Mouse (Mus musculus) urinary bladder, adult 2 months (tissue): ENCODE data around the gene H2-DMb1. TPM values are rescaled to one million over a fixed set of nuclear protein-coding genes. Genes with fewer than 3 reads are reported as not detected.
A peak's percentile ranks its signal among the peaks of the same experiment; 100 is the strongest.

Experiments
- DNase-seq: peaks from one replicate; pipeline ENCODE4 v3.0.0; 2022; ENCODE audit warnings: low spot score
- polyA plus RNA-seq: library from polyadenylated mRNA; depleted of rRNA; stranded (reverse); fragments of >200 nt; gene quantifications from 2 replicates; pipeline ENCODE4 v1.2.3, GENCODE M21; 2012

Gene H2-DMb1
- polyA plus RNA-seq, 1 experiment: 22.8 TPM

DNA sequence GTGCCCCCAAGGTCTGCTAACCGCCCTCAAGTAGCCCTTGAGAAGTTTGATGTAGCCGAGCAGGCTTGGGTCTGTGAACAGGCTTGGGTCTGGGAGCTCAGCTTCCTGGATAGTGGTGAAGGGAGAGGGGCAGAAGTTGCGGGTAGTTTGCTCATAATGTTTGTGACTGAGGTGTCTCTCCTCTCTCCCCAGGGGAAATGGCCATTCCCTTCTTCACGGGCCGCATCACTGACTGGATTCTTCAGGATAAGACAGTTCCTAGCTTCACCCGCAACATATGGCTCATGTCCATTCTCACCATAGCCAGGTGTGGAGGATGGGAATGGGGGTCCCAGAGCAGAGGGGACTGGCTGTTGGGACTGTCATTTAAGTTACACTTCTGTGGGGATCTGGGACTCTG lies 36.1 kb downstream of the H2-DMb1 start:
- DNase-seq: no peak

DNA sequence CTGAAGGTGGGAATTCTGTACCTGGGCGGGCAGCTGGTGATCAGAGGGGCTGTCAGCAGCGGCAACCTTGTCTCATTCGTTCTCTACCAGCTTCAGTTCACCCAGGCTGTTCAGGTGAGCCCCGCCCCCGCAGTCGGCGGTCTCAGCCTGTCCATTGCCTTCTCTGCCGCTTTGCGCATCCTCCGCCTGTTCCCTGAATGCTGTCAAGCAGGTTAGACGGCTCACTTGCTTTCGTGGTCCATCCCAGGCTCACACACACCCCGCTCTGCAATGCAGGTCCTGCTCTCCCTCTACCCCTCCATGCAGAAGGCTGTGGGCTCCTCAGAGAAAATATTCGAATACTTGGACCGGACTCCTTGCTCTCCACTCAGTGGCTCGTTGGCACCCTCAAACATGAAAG lies 40.0 kb downstream of the H2-DMb1 start:
- no peak for DNase-seq

DNA sequence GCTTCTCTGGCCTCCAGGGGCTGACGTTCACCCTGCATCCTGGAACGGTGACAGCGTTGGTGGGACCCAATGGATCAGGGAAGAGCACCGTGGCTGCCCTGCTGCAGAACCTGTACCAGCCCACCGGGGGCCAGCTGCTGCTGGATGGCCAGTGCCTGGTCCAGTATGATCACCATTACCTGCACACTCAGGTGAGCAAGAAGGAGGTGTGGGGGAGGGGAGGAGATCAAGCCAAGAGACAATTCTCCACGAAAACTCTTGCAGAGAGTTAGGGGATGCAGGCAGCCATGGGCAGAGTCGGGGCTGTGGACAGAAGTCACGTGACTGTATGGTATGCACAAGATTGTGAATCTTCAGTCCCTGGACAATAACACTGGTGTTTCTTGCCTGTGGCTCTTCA lies 40.6 kb downstream of the H2-DMb1 start:
- DNase-seq: no peak

DNA sequence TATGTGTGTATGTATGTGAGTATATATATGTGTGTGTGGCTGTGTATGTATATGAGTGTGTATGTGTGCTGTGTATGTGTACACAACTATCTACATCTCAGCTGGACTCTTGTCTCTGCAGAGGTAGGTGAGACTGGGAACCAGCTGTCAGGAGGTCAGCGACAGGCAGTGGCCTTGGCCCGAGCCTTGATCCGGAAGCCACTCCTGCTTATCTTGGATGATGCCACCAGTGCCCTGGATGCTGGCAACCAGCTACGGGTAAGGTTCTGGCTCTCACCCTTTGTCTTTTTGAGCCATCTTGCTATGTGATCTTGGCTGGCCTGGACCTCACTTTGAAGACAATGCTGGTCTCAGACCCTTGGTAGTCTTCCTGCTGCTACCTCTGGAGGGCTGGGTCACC lies 41.9 kb downstream of the H2-DMb1 start:
- DNase-seq: no peak

DNA sequence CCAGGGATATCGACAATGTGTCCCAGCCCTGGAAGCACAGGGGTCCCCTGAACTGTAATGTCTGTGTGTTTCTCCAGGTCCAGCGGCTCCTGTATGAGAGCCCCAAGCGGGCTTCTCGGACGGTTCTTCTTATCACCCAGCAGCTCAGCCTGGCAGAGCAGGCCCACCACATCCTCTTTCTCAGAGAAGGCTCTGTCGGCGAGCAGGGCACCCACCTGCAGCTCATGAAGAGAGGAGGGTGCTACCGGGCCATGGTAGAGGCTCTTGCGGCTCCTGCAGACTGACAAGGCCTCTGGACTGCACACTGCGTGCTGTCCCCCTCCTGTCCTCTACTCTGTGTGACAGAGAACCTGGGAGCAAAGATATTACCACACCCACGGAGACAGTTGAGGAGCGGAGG lies 43.6 kb downstream of the H2-DMb1 start:
- DNase-seq: no peak

DNA sequence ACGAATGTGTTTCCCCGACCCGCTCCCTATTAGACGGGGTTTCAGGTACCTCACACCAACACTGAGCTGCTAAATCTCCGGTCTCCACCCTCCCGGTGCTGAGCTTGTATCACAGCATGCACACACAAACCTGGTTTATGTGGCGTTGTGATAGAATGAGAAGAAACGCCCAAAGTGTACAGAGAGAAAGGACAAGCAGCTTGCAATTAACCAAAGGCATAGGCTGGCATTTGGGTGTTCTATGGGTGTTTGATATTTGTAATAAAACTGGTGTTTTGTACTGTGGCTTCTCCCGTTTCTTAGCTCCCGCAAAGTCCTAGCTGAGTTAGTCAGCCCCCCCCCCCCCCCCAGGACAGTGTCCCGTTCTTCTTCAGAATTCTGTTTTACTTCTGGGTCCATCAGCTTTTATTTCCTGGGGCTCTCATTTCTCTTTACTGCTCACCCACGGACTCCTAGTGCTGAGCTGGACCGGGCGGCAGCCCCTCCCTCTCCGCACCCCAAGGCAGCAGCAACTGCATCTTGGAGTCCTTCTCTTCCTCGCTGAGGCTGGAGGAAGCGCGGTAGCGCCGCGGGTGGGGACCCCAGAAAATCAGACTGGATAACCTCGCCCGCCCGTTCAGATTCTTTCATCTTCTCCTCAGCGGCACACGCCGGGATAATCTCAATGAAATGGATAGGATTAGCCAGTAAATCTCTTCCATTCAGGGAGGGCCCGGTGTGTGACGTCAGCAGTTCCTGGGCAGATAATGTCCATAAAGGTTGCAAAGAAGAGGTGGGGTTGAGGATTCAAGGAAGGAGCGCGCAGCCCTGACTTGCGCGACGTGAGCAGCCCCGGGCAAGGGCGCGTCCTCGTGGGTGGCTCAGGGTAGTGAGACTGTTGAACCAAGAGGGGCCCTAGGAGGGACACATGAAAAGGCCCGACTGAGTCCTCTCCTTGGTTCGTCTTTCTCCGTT lies 44.3 kb downstream of the H2-DMb1 start, which contains the start of gene Psmb8:
Psmb8 (plus strand) TSS at position 781 of the 954 bp plus-strand sequence.
- peak; percentile 59 for DNase-seq

DNA sequence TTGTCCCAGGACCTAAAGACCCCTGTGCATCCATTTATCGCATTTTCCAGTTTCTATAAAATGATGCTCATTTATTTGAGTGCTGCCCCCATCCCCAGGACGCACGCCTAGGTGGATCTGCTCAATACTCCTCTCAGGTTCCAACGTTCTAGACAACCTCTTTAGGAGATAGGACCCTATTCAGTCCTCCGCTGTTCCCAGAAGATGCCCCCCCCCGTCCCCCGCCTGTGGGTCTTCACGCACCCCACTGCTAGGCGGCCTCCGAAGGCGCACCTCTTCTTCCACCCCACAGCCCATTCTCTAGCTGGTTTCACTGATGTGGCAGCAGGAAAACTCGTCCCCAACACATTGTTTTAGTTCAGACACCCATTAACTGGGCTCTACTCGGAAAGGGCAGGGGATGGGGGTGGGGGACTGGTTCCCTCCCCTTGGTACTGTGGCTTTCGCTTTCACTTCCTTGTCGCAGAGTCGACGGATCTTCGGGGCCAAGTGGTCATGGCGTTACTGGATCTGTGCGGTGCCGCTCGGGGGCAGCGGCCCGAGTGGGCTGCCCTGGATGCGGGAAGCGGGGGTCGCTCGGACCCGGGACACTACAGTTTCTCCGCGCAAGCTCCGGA lies 45.1 kb downstream of the H2-DMb1 start:
- no peak for DNase-seq

DNA sequence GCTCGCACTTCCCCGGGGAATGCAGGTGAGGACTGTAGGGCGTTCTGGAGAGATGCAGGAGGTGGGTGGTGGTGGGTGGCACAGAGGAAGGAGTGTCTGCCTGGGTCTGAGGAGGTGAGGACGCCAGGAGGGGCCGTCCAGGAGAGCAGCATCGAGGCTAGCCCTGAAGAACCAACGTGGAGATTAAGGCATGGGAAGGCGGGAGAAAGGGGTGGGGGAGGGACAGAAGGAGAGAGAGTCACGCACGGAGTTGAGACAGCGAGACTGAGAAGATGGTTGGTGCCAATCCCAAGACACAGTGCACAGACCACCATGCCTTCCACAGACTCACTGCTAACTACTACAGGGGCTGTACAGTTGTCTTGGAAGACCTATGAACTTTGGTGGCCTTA lies 45.6 kb downstream of the H2-DMb1 start:
- no peak for DNase-seq

DNA sequence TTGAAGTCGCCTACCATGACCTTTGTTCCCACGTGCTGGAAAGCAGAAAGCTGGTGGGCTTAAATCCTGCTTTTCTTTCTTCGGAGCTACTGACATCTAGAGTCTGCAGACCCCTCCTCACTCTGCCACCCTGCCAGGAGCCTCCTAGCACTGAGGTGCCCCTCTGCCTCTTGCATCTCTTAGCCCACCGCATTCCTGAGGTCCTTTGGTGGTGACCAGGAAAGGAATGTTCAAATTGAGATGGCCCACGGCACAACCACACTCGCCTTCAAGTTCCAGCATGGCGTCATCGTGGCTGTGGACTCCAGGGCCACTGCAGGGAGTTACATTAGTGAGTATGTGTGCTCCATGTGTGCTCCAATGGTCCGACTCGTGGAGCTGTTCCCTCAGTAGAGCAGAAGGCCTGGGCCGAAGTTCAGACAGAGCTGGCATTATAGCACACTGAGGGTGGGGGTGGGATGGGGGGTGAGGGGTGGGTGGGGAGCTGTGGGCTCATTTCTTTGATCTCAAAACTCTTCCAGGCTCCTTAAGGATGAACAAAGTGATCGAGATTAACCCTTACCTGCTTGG lies 46.3 kb downstream of the H2-DMb1 start:
- DNase-seq: no peak

DNA sequence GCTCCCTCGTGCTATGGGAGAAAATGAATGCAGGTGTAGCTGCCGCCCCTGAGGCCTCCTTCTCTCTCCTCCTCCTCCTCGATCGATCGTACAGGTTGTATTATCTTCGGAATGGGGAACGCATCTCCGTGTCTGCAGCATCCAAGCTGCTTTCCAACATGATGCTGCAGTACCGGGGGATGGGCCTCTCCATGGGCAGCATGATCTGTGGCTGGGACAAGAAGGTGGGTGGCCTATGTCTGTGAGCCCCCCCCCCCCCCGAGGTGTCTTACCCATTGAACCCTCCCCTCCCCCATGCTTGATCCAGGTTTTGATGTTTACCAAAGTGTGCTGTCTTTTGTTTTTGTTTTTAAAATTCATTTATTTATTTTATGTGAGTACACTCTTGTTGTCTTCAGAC lies 47.2 kb downstream of the H2-DMb1 start:
- DNase-seq: no peak

DNA sequence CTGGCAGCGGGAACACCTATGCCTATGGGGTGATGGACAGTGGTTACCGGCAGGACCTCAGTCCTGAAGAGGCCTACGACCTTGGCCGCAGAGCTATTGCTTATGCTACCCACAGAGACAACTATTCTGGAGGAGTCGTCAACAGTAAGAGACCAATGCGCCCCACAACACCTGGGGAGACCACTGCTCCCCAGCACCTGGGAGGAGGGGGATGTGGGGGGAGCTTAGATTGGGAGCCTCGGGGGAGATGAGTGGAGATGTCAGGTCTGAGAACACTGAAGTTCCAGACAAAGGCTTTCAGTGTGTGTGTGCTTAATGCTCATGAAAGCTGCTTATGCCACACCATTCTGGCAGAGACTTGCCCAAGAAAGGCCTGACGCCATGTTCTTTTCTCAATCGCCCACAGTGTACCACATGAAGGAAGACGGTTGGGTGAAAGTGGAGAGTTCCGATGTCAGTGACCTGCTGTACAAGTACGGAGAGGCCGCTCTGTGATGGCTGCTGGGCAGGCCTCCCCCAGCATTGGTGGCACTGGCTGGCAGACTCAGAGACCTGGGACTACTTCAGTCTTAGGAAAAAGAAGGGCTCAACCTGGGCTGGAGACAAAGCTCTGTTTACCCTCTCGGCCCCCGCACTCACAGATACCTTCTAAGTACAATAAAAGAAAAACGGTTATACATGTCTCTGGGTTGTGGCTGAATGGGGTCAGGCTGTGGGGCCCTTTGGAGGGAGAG lies 48.1 kb downstream of the H2-DMb1 start:
- no peak for DNase-seq

DNA sequence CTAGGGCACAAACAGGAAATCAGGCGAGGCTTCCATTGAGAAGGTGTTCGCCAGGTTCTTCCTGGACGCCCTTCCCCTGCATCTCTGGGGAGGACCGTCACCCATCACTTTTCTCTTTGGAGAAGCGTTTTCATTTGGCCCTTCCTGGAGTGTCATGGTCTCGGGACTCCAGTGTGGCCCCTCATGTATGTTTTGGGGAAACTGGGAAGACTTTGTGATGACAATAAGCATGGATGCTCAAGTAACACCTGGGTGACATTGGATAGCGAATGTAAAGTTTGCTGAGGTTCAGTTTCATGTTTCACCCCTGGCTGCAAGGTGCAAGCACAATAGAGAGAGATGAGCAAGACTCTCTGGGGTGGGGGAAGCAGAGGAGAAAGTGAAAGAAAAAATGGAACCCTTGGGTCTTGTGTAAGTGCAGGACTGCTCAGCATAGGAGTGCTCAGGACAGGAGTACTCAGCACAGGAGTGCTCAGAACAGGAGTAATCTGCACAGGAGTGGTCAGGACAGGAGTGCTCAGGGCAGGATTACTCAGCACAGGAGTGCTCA lies 48.7 kb downstream of the H2-DMb1 start:
- no peak for DNase-seq

DNA sequence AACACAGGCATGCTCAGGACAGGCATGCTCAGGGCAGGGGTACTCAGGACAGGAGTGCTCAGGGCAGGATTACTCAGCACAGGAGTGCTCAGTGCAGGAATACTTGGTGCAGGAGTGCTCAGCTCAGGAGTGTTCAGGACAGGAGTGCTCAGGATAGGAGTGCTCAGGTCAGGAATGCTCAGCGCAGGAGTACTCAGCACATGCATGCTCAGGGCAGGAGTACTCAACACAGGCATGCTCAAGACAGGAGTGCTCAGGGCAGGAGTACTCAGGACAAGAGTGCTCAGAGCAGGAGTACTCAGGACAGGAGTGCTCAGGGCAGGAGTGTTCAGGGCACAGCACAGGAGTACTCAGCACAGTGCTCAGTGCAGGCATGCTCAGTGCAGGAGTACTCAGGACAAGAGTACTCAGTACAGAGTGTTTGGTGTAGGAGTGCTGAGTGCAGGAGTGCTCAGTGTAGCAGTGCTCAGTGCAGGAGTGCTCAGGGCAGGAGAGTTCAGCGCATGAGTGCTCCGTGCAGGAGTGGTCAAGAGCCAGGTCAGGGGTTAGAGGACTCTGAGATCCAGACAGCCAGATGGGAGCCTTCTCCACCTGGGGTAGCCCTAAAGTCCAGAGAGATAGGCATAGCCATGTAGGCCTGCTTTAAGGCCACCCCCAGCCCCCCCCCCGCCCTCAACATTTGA lies 50.0 kb downstream of the H2-DMb1 start:
- no peak for DNase-seq

DNA sequence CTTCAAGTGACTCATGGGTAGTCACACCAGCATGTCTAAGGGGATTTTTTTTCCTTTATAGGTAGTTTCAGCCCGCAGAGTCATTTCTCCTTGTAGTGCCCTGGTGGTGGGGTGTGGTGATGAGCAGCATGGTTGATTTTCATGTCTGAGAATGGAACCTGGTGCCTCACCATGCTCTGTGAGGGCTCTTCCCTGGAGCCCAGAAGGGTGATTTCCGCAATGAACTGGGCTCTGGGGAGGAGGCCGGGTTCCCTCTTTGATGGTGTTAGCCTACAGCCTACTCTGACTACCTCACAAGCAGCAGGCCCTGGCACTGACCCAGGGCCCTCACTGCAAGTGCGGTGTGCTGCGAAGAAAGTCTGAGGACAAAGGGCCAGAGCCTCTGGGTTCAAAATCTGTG lies 50.6 kb downstream of the H2-DMb1 start, which contains the start of gene Tap2:
Tap2 (plus strand) TSS at position 84 of the 400 bp plus-strand sequence.
- DNase-seq: no peak

DNA sequence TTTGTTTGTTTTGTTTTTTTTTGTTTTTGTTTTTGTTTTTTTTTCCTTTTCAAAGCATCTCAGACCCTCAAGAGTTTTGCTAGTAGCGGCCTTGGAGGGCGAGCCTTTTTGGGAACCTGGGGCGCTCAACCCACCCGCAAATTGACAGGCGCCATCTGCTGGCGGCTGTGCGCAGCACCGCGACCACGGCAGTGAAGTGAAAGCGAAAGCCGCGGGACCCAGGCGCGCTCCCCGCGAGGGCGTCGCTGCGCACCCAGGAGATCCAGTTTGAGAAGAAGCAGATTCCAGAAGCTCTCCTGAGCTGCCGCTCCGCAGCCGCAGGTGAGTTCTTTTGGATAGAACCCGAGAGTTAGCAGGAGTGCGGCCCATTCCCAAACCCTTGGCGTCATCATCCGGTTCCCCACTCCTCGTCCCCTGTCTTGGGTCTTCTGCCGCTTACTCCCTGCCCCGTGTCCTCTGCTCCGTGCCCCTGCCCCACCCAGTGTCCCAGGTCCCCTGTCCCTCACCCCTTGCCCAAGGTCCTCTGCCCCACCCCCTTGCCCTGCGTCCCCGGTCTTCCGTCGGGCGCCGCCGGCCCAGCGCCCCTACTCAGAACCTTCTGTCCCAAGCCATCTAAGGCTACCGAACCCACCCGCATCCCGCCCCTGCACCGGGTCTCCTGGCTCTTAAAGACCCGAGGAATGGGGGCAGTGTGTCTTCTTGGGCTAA lies 51.6 kb downstream of the H2-DMb1 start:
- peak; percentile 80 for DNase-seq

DNA sequence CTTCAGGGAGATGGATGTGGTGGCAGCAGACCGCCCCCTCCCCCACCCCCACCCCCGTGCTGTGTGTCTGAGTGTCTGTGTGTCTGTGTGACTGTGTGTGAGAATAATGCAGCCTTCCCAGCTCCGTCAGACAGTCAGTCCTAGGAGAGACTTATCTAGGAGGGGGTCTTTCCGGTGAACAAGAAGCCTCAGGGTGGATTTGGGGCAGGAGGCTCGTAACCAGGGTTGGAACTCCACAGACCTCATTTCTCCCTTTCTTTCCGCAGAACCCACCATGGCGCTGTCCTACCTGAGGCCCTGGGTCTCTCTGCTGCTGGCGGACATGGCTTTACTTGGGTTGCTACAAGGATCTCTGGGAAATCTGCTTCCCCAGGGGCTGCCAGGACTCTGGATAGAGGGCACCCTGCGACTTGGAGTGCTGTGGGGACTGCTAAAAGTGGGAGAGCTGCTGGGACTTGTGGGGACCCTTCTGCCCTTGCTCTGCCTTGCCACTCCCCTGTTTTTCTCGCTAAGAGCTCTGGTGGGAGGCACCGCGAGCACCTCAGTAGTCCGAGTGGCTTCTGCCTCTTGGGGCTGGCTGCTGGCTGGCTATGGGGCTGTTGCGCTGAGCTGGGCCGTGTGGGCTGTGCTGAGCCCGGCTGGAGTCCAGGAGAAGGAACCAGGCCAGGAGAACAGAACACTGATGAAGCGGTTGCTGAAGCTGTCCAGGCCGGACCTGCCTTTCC lies 52.3 kb downstream of the H2-DMb1 start:
- no peak for DNase-seq

DNA sequence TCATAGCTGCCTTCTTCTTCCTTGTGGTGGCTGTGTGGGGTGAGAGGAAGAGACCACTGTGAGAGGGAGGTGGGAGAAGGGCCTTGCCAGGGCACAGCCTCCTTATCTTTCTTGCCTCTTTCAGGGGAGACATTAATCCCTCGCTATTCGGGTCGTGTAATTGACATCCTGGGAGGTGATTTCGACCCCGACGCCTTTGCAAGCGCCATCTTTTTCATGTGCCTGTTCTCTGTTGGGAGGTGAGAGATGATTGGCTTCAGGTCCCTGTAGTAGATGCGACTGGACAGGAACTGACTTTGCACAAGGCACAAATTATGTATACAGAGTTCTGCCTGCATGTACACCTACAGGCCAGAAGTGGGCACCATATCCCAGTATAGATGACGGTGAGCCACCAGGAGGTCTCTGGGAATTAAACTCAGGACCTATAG lies 52.9 kb downstream of the H2-DMb1 start:
- DNase-seq: no peak

DNA sequence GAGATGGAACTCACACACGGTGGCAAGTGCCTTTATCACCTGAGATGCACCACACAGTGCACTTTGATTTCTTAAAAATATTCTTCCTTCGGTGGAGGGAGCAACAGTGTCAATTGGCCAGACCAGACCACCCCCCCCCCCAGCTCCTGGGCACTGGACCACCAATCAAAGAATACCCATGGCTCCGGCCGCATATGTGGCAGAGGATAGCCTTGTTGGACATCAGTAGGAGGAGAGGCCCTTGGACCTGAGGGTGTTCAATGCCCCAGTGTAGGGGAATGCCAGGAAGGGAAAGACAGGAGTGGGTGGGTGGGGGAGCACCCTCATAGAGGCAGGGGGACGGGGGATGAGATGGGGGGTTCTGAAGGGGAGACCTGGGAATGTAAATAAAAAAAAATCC lies 53.9 kb downstream of the H2-DMb1 start:
- DNase-seq: no peak

DNA sequence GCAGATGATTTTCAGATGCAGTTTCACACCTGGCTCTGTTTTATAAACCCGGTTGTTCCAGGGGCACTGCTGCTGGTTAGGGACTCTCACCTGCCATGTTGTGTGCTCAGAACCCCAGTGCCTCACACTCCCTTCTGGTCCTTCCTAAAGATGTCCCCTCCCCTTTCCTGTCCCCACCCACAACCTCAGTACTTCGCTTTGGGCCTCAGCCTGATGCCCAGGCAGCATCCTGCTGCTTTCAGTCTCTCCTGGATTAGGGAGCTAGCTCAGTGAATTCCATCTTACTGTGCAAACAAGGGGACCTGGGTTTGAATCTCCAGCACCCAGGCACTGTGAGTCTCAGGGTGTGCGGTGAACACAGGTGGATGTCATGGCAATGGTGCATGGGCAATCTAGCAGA lies 54.6 kb downstream of the H2-DMb1 start:
- no peak for DNase-seq

DNA sequence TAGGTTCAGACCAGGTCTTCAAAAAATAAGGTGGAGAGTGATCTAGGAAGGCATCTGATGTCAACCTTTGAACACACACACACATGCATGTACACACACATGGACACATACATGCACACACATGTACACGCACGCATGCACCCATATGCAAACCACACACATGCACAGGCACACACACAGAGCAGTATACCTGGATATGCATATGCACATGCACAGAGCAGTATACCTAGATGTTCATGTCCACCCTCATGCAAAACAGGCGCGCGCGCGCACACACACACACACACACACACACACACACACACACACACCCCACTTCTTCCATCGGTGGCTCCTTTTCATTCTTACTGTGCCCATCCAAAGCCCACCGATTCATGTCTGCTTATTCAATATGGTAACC lies 55.0 kb downstream of the H2-DMb1 start:
- DNase-seq: no peak
